Mouse (Mus musculus) cerebellum, adult 11 months (tissue): ENCODE measurements around the gene Tlr2.

Experiments
- DNase-seq: peaks from one replicate; pipeline ENCODE4 v3.0.0; 2022

Gene Tlr2

DNA sequence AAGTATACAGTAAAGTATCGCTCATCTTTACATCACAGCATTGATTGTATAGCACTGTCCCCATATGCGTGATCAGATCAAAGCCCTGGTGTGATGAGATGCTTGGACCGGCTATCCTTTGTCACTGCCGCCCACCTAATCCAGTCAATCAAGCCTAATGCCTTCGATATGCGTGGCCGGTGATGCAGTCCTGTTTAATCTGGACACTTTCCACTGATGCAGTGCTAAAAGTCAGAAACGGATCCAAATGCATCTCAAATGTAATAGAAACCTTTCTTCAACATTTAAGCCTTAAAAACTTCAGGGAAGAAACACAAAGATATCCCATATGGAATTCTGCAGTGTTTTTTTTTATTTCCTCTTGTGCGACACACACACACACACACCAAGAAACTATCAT is 13.9 kb downstream of the Tlr2 start:
- no peak for DNase-seq

DNA sequence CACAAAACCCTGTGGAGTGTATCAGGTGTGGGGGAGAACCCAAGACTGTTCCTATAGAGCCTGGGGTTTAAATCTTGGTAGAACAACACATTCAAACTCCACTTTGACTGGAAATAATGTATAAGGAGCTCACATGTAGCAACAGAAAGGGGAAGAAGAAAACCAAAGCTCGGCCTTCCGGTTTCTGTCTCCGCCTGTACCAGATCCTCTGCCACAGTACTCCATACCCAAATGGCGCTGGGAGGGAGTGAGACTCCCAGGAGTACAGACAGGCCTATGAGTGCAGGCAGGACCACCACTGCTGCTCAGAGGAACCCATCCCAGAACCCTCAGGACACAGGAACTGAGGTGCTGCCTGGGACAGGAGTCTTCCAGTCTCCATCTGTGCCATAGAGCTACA is 17.8 kb downstream of the Tlr2 start:
- no peak for DNase-seq

DNA sequence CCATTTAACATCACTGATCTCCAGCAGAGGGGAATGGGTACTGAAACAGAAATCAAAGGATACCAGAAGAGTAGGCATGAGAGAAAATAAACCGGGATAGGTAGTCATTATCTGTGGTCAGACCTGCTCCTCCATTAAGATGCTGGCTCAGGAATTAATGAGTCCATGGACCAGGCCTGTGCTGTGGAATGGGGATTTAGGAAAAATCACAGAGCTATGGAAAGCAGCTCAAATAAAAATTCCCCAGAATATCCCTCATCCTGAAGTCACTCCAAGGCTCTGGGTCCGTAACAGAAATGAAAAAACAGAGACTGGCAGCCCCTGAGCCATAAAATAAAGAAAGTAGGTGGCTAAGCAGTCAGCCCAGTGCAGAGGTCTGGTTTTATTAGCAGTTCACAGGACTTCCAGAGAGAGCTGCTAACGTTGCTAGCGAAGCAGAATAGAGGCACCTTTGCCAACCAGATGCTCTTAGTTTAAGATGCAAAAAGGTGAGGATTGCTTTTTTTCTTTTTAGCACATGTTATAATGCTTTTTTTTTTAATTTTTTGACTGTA is 25.1 kb downstream of the Tlr2 start:
- no peak for DNase-seq

DNA sequence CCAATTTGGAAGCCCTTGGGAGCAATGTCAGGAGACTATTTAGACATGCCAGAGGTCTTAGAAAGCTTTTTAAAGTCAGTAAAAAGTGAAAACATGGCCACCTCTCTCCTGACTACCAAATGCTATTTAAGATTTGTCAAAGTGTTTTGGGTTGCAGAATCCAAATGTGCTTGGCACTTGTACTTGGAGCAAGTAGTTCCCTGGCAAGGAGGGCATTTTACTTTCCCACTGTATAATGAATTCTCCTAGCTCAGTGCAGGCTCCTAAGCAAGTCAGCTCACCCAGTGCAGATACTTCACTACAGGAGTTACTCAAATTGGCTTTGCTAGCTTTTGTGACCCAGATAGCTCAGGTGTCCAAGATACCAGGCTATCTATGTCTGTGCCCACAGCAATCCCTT is 28.7 kb downstream of the Tlr2 start:
- no peak for DNase-seq

DNA sequence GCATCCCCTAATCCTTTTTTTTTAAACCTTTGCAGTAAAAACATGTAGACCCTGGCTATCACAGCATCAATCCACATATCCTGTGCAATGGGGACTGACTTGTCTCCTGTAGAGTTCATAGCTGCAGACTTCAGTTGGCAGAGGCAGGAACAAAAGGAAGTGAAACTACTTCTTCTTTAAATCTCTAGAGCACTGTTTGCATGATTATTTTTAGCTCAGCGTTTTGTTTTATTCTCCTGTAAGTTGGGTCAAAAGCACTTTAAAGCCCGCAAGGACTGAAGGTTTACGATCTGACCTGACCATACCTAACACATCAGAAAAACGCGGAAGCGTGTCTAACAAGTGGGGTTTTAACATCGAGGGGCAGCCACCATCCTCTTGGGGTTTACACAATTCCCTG is 29.6 kb downstream of the Tlr2 start:
- DNase-seq, result no peak

DNA sequence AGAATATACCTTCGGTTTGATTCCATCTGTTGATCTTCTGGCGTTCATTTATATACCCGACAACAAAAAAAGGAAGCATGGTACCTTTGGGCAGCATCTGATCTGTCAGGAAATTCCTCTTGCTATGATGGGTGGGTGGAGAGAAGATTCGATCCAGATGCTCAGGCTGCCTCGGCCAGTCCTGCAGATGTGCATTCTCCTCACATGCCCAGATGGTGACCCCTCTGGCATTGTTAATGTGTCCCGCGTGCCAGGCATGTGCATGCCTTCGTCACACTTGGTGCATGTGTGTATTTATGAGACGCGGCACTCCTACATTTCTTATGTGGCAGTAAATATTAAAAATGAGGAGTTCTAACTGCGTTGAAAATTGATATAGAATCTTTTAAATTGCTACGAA is 33.1 kb downstream of the Tlr2 start:
- no peak for DNase-seq

DNA sequence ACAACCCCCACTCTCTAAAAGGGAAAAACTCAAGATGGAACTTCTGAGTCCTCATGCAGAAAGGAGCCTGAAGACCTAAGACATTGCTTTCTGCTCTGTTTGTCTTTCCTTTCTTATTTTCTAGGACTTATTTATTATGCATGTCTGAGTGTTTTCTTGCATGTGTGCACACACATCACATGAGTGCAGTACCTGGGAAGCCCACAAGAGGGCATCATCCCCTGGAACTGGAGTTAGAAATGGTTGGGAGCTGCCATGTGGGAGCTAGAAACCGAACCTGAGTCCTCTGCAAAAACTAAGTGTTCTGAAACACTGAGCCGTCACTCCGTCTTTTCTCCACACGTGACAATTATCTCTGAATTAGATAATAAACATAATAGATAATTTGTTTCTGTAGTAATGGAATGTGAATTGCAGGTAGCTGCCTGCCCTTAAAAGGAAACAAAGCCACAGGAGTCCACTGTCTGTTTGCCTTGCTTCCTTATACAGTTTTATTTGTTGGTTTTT is 39.9 kb downstream of the Tlr2 start:
- no peak for DNase-seq

DNA sequence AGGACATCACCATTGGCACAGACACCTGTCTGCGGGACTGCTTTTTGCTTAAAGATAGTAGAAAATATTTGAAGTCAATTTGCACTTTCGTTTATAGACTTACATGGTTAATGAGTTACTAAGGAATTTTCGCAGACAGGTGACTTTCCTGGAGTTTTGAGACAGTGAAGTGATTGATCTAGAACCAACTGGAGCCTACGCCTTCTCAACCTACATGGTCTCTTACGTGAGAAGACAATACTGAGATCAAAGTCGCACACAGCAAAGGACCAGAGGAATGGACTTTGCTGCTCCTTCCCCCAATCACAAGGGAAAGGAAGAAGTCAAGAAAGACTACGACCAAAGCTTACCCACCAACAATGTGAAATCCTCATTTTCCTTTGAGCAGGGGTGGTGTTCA is 42.1 kb downstream of the Tlr2 start:
- no peak for DNase-seq

DNA sequence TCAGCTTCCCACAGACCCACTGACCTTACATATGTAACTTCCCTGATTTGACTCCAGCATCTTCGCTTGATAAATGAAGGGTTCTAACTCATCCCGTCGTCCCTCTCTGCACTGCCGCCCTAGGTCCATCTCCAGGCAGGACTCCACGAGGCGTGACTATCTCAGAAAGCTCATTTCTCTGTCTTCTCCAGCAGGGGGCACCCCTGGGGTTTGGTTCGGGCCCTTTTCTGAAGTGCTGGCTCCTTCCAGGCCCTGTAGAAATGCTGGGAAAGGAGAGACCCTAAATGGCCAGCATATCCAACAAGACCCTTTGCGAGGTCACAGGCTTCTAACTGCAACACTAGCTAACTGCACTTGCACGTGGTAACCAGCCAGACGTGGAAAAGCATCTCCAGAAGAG is 43.7 kb downstream of the Tlr2 start:
- peak; percentile 4 for DNase-seq

DNA sequence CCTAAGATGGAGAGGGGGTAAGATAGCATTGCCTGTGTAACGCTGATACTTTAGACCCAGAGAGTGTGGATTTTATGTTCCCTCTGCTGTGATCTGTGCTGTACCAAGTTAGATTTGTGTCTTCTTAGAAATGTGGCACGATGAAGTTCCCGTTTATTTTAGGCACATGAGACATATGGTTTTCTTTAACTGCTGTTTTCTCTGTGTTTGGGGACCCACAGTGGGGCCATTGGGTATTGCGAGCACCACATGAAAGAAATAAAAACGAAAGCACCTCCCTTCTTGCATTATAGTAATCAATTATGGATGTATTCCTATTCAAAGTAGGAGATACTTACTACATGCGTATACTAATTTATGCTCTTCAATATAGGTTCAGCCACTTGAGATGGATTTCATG is 44.5 kb downstream of the Tlr2 start:
- DNase-seq, result no peak

DNA sequence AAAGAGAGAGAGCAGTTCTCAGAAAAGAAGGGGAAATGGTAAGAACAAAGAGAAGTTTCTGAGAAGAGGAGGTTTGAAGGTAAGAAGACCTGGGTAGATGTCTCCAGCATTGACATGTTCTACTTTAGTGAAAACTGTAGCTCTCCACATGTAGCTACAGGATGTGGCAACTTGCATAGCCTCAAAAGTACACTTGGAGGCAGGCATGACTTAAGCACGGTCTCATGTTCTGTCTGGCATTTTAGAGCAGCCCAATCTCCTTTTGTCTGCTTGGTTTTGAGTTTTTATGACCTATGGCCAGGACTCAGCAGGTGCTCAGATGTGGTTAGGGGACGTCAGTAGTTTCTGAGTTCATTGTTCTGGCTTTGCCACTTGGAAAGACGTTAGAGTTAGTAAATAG is 50.1 kb downstream of the Tlr2 start:
- DNase-seq, result no peak

DNA sequence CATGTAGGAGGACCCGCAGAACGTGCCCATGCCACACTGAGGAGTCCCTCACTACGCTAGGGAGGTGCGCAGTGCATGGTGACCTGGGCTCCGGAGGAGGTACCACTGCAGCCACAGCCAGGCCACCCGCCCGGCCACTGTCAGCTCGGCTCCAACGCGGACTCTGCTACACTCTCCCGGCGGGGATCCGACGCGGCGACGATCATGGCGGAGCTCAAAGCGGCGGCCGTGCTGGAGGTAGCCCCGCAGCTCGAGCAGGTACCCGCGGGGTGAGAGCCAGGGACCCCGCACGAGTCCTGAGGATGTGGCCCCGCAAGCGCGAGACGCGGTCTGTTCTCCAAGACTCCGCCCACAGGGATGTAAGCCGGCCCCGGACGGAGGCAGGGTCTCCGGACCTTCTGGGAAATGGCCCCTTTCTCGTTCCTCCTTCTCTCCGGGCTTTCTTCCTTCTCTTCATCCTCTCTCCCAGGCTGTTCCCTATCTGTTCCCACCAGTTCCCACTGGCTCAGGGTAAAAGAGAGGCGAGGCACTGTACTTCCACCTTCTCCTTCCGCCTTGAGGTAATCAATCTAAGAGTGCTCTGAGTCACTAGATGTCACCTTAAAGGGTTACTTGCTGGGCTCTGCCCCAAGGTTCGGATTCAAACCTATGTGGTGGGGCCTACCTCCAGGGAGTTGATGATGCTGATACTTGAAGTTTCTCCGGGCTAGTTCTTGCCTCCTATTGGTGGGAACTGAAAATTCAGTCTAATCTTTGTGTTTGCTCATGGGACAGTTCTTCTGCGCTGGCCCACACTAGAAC is 51.7 kb downstream of the Tlr2 start:
- no peak for DNase-seq

DNA sequence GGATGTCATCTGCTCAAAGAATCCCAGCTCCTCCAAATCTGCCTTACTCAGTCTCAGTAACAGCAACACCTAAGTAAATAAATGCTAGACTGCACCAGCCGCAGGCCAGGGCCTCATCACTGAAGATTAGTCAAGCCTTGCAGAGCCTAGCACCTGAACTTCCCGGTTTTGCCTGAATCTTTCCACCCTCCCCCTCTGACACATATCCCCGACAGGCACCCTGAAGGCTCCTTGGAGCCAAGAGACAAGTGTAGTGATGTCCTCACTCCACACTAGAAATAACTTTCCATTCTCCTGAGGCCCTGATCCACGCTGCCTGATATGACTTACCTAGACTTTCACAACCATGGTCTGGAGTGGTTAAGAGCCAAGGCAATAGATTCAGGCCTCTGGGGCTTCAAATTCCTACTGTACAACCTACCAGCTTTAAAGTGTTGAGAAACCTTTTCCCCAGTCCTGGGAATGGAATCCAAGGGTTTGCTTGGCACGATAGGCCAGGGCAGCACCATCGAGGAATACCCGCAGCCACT is 53.7 kb downstream of the Tlr2 start:
- no peak for DNase-seq

DNA sequence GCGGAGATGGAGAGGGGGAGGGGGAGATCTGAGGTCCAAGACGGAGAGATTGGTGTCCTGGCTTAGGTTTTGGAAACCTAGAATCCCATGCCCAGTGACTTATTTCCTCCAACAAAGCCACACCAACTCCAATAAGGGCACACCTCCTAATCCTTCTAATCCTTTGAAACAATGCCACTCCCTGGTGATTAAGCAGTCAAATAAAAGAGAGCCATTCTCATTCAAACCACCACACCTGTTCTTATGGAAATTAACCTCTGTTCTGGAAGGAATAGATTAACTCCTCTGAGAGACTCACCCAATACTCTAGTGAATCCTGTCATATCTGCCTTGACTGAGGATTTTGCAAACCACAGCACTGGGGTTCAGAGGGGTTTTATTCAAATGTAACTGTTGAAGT is 54.5 kb downstream of the Tlr2 start:
- no peak for DNase-seq
